Mouse (Mus musculus) heart, embryonic 14.5 days (tissue): ENCODE measurements around the gene Zmym1. TPM values are rescaled to one million over a fixed set of nuclear protein-coding genes. Genes with fewer than 3 reads are reported as not detected.
A peak's percentile ranks its signal among the peaks of the same experiment; 100 is the strongest.

ENCODE experiments used
- ATAC-seq: fragments of 200-750 bp; cut with Nextera tagmentation; 2 replicates; pipeline ENCODE4 v1.8.0; 2017; ENCODE audit warnings: low read depth, moderate TSS enrichment; ENCODE audit not compliant: insufficient number of reproducible peaks, insufficient read depth, low FRiP score
- H3K27ac ChIP-seq, 2 experiments: fragments of 200-500 bp in 1 of 2; fragments of 300-500 bp in 1 of 2; sonication (generic) in 1 of 2; replicated peaks in 1 of 2; 2 replicates each; pipeline ENCODE4 v1.5.1; 2012 to 2014; ENCODE audit warnings: low read depth in 2 of 2, low read length in 2 of 2, control low read depth in 1 of 2, mild to moderate bottlenecking in 1 of 2, mixed read lengths in 1 of 2; ENCODE audit not compliant: control insufficient read depth in 1 of 2, insufficient read depth in 1 of 2
- H3K27me3 ChIP-seq: fragments of 300-500 bp; sonication (generic); 2 replicates; pipeline ENCODE4 v1.6.1; 2014; ENCODE audit warnings: mild to moderate bottlenecking, low read length, control low read depth; ENCODE audit not compliant: control insufficient read depth, insufficient read depth
- H3K36me3 ChIP-seq: fragments of 300-500 bp; sonication (generic); 2 replicates; pipeline ENCODE4 v1.6.1; 2014; ENCODE audit warnings: mild to moderate bottlenecking, control low read depth, low read length, mixed read lengths; ENCODE audit not compliant: control insufficient read depth, insufficient read depth
- H3K4me1 ChIP-seq, 2 experiments: fragments of 200-500 bp in 1 of 2; fragments of 300-500 bp in 1 of 2; sonication (generic) in 1 of 2; 2 replicates each; pipeline ENCODE4 v1.6.1; 2012 to 2014; ENCODE audit warnings: low read length in 2 of 2, control low read depth in 1 of 2, mixed read lengths in 1 of 2; ENCODE audit not compliant: control insufficient read depth in 2 of 2, insufficient read depth in 2 of 2
- H3K4me2 ChIP-seq: fragments of 300-500 bp; sonication (generic); 2 replicates; pipeline ENCODE4 v1.6.1; 2014; ENCODE audit warnings: mild to moderate bottlenecking, low read length
- H3K4me3 ChIP-seq, 2 experiments: fragments of 200-500 bp in 1 of 2; fragments of 300-500 bp in 1 of 2; sonication (generic) in 1 of 2; 2 replicates each; pipeline ENCODE4 v1.5.1; 2012 to 2014; ENCODE audit warnings: low read length in 2 of 2, mild to moderate bottlenecking in 2 of 2, control low read depth in 1 of 2, low read depth in 1 of 2, moderate library complexity in 1 of 2; ENCODE audit not compliant: control insufficient read depth in 1 of 2, insufficient read depth in 1 of 2
- H3K9ac ChIP-seq: fragments of 300-500 bp; sonication (generic); 2 replicates; pipeline ENCODE4 v1.6.1; 2014; ENCODE audit warnings: mild to moderate bottlenecking, low read length
- H3K9me3 ChIP-seq: fragments of 300-500 bp; sonication (generic); 2 replicates; pipeline ENCODE4 v1.6.1; 2016; ENCODE audit warnings: low read length, control low read depth; ENCODE audit not compliant: control insufficient read depth
- WGBS: fragments of 180-500 bp; shearing (Covaris S2); extraction: QIAGEN DNeasy Blood & Tissue Kit; methylation state at CpG from one replicate; pipeline ENCODE4 v1.1.7; 2014; 5-methylcytosine and 5-hydroxymethylcytosine counted together
- polyA plus RNA-seq: library from polyadenylated mRNA; unstranded; fragments of >200 nt; fragmentation: Nextera tagmentation; extraction: Ambion mirVana; gene quantifications from 2 replicates; pipeline ENCODE4 v1.2.1, GENCODE M21; 2014

Gene Zmym1
- polyA plus RNA-seq, 1 experiment from 2014 or later = 15.0 TPM

DNA sequence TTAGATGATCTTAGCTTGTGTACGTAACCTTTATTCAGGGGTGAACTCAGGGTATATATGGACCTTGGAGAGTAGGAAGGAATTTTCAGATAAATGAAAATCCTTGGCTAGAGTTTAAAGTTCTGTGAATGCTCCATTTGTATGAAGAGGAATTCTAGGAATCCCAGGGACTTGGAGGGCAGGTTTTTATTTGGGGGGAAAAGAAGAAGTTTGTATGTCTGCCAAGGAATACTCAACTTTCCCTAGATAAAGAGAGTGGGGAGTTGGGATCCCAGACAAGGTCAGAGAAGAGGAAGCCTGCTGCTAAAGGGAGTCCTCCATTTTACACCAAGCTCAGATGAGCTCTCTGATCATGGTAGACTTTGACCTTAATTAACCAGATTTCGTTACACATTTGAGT is 22.2 kb upstream of the Zmym1 start:
- WGBS = 76% methylated on average over 2 of the region's 2 CpGs
- H3K27me3 ChIP-seq = no peaks in the 10 kb centered on the region

DNA sequence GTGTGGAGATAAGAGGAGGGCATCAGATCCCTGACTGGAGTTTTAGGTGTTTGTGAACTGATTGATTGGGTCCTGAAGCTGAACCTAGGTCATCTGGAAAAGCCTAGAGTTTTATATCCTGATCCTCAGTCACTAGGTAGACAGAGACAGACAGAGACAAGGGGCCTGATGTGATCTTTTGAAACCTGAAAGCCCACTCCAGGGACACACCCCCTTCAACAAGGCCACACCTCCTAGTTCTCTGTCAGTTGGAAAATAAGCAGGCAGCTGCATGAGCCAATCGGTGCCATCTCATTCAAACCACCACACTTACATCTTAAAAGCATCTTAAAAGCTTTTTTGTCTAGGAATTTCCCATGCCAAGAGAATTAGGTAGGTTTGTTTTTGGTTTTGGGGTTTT is 19.9 kb upstream of the Zmym1 start:
- Histone ChIP-seq H3K36me3 (no peaks in the 10 kb centered on the region), H3K4me2 (no peak overlapping the region), H3K4me1 (peaks cover 3 to 7% of the 10 kb centered on the region in 2 experiments; a peak in 3 of 4 replicates), H3K27ac (no peak overlapping the region), H3K27me3 (no peaks in the 10 kb centered on the region), H3K9me3 (no peaks in the 10 kb centered on the region), H3K9ac (no peak overlapping the region), H3K4me3 (no peak overlapping the region)
- ATAC-seq = no peak
- 32% methylated on average over 1 of the region's 1 CpGs for WGBS

More for the DNA sequence above, 22.2 kb upstream of the Zmym1 start:
- Histone ChIP-seq H3K4me1 (peaks cover 0 to 2% of the 10 kb centered on the region in 2 experiments; a peak in 1 of 4 replicates), H3K9me3 (no peaks in the 10 kb centered on the region), H3K4me3 (no peak overlapping the region), H3K36me3 (peaks cover 4% of the 10 kb centered on the region), H3K4me2 (no peak overlapping the region), H3K9ac (no peak overlapping the region), H3K27ac (no peak overlapping the region)
- no peak for ATAC-seq

DNA sequence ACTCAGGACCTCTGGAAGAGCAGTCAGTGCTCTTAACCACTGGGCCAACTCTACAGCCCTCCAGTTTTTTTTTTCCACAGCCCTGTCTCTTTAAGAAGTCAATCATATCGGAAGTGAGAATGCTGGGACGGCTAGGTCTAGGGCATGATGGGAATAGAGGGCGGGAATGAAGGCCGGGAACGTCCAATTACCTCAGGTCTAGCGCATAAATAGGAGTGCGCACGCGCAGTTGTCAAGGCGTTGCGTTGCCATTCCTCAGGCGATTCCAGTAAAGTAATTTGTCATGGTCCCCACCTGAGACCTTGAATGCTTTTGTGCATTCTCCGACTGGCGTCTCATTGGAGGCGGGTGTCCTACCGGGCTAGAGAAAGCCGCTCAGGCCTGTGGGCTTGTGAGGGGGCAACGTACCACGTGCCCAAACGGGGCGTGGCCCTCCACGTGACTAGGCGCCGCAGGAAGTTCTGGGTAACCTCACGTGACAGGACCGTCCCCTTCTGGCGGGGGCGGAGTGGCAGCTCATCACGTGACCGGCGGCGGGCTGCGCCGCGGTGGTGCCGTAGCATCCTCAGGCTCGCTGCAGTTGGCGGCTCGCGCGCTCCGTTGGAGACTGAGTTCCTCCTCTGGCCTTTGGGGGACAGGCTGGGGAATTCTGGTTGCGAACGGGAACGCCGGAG is 16.1 kb upstream of the Zmym1 start, which contains the start of gene Zmym6:
TSS of gene Zmym6 (plus strand) at position 509 of the 674 bp plus-strand sequence.
- no peaks in the 10 kb centered on the region for H3K27me3 ChIP-seq
- H3K27ac ChIP-seq = peak within 1 kb of the TSS; percentile 86 to 90
- H3K4me1 ChIP-seq = peaks cover 3 to 7% of the 10 kb centered on the region in 2 experiments; a peak in 3 of 4 replicates
- 1% methylated on average over 46 of the region's 46 CpGs for WGBS
- H3K4me2 ChIP-seq = peak within 1 kb of the TSS; percentile 74
- H3K9me3 ChIP-seq = no peaks in the 10 kb centered on the region
- H3K9ac ChIP-seq = peak within 1 kb of the TSS; percentile 80
- ATAC-seq = peak; percentile 97
- no peaks in the 10 kb centered on the region for H3K36me3 ChIP-seq
- H3K4me3 ChIP-seq = peak within 1 kb of the TSS; percentile 52 to 54

DNA sequence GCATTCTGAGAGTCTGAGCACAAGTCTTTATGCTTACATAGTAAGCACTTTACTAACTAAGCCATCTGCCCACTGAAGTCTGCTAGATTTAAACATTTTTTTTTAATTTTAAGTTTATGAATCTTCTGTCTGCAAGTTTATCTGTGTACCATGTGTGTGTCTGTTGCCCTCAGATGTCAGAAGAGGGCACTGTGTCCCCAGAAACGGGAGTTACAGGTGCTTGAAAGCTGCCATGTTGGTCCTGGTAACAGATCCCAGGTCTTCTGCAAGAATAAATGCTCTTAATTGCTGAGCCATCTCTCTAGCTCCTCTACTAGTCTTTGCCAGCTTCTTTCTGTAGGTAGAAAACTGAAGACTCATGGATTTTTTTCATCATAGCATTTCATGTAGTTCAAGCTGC is 14.0 kb upstream of the Zmym1 start:
- no peak overlapping the region for H3K4me3 ChIP-seq
- peaks cover 3 to 7% of the 10 kb centered on the region in 2 experiments; a peak in 3 of 4 replicates for H3K4me1 ChIP-seq
- no peak overlapping the region for H3K9ac ChIP-seq
- no peaks in the 10 kb centered on the region for H3K36me3 ChIP-seq
- no peak for ATAC-seq
- H3K27me3 ChIP-seq = no peaks in the 10 kb centered on the region
- no peaks in the 10 kb centered on the region for H3K9me3 ChIP-seq
- H3K27ac ChIP-seq = no peak overlapping the region
- no peak overlapping the region for H3K4me2 ChIP-seq
- 69% methylated on average over 1 of the region's 1 CpGs for WGBS

DNA sequence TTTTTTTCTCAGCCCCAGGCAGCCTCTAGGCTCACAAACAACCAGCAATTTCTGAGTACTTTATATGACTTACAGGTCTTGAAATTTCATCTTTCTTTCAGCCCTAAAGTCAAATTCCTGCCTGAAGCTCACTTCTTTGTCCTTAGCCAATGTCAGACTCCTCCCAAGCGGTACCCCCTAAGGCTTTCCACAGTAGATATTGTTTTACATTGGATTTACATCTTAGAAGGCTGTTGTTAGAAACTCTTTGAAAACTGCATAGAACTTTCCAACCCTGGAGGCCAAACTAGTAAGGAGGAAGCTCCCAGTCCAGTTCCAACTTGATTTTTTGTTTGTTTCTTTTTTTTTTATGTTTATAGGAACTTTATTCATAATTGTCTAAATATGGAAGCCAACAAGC is 3.1 kb upstream of the Zmym1 start:
- Histone ChIP-seq H3K27me3 (no peaks in the 10 kb centered on the region), H3K4me2 (no peak overlapping the region), H3K9me3 (no peaks in the 10 kb centered on the region), H3K4me1 (0 out of 4 replicates have a peak, but pooled peaks cover 0 to 3% of the 10 kb centered on the region in 2 experiments), H3K27ac (no peak overlapping the region), H3K9ac (no peak overlapping the region), H3K36me3 (no peaks in the 10 kb centered on the region), H3K4me3 (no peak overlapping the region)
- WGBS = 39% methylated on average over 1 of the region's 1 CpGs
- ATAC-seq = no peak

DNA sequence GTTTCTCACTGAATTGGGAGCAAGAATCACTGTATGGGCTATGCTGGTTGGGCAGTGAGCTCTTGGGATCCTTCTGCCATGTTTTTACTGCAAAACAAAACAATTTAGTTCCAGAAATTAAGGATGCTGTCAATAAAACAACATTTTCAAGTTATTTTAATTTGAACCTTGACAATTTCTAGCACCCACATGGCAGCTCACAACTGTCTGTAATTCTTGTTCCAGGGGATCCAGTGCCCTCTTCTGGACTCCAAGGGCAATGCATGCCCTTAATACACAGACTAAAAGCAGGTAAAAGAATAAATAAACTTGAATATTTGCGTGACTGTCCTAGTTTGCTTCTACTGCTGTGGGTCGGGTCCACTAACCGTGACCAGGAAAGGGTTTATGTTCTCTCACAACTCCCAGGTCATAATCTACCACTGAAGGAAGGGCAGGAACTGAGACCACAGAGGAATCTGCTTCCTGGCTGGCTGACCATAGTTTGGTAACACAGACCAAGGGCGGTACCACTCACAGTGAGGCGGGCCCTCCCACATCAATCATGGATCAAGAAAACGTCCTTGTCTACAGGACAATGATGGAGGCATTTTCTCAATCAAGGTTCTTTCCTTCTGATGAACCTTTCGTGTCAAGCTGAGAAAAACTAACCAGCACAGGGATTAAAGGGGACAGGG is 6.3 kb downstream of the Zmym1 start:
- no peak overlapping the region for H3K27ac ChIP-seq
- ATAC-seq = no peak
- no peak overlapping the region for H3K4me2 ChIP-seq
- WGBS = 78% methylated on average over 7 of the region's 7 CpGs
- no peaks in the 10 kb centered on the region for H3K9me3 ChIP-seq
- H3K27me3 ChIP-seq = no peaks in the 10 kb centered on the region
- H3K4me3 ChIP-seq = no peak overlapping the region
- H3K9ac ChIP-seq = no peak overlapping the region
- no peaks in the 10 kb centered on the region for H3K4me1 ChIP-seq
- peaks cover 63% of the 10 kb centered on the region for H3K36me3 ChIP-seq

DNA sequence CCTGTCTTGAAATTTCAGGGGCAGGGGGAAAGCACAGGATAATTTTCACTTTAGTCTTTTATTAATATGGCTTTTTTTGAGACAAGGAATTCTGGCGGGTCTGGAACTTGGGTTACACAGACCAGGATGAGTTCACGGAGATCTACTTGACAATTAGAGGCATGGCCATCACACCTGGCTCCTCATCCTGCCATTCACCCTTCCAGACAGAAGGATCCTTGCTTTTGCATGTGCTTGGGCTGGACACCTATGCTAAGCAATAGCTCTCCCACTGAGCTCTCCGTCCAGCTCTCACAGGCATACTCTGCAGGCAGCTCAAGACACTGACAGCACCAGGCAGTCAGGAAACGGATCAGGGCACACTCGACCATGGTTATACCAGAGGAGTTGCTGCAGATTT is 7.9 kb downstream of the Zmym1 start:
- WGBS = 94% methylated on average over 5 of the region's 5 CpGs
- Histone ChIP-seq H3K27me3 (no peaks in the 10 kb centered on the region), H3K9me3 (no peaks in the 10 kb centered on the region), H3K36me3 (peaks cover 71% of the 10 kb centered on the region), H3K4me3 (no peak overlapping the region), H3K9ac (no peak overlapping the region), H3K4me2 (no peak overlapping the region), H3K4me1 (no peaks in the 10 kb centered on the region), H3K27ac (no peak overlapping the region)
- ATAC-seq = no peak
